Mouse (Mus musculus) right cerebral cortex, postnatal 4 days (tissue): Measurements from ENCODE around the gene Lrrc41.

Experiments
- DNase-seq: peaks from one replicate; pipeline ENCODE4 v3.0.0-alpha.2; 2022

Lrrc41 gene

DNA sequence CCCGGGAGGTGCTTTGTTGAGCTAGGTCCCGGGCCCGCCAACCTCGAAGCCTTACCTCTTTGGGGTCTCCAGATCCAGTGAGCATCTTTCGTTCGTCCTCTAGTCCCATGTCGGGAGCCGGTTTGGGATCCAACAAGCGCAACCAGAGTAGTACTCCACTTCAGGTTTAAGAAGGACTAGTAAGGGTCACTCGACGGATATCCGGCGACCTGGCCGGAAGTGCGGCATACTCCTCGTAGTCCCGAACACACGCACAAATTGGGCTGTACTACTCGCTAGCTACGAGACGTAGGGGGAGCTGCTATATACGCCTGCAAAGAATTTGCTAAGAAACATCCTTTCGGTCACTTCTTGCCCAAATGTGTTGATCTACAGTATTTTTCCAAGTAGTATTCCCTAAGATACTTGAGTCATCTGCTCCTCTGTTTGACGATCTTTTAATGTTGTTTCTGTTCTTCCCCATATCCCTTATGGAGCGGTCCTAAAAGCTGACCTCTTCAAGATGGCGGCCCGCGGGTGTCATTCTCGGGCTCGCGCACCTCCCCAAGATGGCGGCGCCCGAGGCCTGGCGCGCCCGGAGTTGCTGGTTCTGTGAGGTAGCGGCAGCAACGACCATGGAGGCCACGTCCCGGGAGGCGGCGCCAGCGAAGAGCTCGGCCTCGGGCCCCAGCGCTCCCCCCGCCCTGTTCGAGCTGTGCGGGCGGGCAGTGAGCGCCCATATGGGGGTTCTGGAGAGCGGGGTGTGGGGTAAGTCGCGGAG is at the start of gene Lrrc41, which contains the start of gene Uqcrh:
Lrrc41 (plus strand) TSS at position 409 of the 760 bp plus-strand sequence.
Uqcrh (minus strand) TSS at position 211 of the 760 bp plus-strand sequence.
- DNase-seq, result peak; percentile 95

DNA sequence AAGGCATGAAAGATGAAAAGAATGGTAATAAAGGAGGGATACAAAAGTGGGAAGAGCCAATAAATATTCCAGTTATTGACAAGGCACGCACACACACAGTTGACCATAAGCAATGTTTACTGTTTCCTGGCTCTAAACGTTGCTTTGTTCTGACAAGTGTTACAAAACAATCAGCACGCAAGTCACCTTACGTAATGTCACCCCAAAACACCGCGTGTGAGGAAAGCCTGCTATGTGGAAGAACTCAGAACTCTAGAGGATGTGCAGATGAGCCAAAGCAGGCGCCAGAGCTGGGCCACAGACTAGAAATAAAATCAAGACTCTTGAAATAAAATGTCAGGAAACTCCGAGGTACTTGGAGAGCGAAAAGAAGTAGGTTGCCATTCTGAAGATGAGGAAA is 42.2 kb upstream of the Lrrc41 start:
- DNase-seq, result no peak

DNA sequence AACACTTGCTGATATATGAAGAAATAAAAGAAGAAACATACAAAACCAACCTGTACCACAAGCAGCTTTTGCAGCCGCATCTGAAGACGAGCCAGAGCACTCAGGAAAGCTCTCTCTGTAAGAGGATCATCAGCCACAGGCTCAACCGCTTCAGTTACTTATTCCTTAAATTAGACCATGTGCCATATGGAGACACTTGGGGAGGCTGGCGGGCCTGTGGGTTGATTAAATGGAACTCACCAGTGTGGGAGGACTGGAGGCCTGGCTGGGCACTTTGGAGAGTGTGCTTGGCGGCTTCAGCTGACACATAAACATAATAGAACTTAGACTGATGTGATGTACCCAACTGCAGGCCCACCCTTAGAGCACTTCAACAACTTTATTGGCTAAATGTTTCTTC is 41.7 kb upstream of the Lrrc41 start:
- no peak for DNase-seq

DNA sequence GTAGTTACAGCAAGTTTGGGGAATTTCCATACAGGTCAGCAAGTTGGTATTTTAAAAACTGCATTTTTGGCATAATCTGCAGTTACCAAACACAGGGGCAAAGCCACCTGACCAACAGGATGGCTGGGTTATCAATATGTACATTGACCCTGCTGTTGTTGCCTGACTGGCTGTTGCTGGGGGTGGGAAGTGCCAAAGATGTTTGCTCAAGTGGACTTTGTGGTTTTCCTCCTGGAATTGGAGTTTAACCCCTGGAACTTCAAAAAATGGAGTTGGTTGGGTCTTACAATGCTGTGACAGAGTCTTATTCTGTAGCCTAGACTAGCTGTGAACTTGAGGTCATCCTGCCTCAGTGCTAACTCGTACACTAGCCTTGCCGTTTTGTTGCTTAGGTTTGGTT is 34.6 kb upstream of the Lrrc41 start:
- no peak for DNase-seq

DNA sequence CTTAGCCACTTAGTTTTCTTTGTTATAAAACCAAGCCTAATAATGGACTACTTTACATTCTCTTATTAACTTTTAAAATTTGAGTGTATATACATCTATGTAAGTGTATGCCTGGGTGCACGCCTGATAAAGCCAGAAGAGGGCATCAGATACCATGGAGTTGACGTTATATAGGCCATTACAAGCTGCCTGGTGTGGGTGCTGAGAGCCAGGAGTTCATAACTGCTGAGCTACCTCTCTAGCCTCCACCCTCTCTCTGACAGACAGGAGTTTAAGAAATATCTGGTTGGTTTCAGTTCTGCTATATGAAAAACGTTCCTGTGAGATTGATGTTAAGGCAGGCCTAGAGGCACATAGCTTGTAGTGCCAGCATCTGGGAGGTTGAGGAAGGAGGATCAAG is 32.9 kb upstream of the Lrrc41 start:
- DNase-seq, result no peak

DNA sequence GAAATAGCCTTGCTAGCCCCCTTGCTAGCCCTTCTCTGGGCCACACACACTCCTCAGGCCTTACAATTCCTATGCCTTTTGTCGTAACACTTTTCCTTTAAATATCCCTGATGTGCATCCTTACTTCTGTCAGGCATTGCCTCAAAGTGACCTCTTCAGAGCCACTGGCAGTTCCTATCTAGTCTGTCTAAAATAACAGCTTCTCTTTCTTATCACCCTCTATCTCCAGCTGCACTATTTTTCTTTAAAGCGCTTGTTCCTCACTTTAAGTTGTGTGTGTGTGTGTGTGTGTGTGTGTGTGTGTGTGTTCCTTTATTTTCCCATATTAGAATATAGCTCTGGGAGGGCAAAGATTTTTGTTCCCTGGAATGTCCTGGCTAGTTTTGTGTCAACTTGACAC is 28.5 kb upstream of the Lrrc41 start:
- DNase-seq, result no peak

DNA sequence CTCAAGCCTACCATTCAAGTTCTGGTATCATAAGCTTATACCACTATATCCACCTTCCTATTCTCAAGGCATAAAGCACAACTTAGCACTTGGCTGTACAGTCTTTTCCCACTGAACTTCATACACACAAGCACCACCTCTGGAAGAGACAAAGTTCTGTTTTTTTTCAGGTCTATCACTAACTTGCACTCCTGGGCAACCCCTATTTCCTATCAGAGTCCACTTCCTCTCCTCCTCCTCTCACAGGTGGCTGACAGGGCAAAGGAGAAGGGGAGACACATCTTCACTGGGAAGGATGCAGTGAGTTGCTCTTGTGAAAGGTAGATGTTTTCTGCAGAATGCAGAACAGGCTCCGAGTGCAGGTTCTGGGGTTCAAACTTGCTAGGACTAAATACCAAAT is 27.4 kb upstream of the Lrrc41 start:
- no peak for DNase-seq

DNA sequence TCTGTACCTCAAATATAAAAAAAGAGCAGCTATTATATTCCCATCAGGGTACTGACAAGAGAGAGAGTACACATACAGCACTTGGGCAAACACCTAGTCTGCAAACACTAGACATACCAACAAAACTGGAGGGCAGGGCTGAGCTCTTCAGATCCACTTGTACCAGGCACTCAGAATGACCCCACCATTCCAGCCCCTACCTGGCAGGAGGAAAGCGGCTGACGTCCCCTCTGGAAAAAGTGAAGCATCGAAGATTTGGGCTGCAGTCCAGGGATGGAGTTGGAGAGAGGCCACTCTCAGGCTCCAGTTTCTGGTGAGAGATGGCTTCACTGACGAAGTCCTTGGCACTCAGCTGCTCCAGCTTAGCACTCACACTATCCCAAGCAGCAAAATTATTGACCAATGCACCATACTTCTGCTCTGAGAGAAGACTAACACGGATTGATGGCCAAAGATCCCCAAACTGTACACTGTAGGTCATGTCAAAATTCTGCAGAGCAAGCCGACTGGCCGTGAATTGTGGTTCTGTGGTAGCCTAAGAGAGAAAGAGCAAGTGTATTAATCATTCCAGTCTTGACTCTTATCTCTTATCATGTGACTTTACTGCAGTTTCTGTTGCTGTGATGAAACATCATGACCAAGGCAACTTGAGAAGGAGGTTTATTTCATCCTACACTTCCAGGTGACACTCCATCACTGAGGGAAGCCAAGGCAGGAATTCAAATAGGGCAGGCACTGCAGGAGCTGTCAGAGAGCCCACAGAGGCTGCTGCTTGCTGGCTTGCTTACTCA is 26.7 kb upstream of the Lrrc41 start:
- DNase-seq, result no peak

DNA sequence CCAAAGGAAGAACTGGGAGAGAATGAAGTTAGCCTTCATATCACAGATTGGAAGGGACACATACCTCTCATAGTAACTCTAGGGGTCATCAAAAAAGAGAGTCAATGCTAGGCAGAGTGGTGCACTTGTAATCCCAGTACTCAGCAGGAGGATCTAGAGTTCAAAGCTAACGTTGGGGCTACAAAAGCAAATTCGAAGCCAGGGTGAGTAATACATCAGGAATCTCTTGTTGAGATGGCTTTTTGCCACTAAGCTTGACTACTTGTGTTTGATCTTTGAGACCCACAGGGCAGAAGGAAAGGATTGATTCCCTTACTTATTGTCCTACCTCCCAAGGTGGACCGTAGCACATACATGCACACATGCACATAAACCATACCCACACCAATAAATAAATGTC is 25.9 kb upstream of the Lrrc41 start:
- DNase-seq, result no peak

DNA sequence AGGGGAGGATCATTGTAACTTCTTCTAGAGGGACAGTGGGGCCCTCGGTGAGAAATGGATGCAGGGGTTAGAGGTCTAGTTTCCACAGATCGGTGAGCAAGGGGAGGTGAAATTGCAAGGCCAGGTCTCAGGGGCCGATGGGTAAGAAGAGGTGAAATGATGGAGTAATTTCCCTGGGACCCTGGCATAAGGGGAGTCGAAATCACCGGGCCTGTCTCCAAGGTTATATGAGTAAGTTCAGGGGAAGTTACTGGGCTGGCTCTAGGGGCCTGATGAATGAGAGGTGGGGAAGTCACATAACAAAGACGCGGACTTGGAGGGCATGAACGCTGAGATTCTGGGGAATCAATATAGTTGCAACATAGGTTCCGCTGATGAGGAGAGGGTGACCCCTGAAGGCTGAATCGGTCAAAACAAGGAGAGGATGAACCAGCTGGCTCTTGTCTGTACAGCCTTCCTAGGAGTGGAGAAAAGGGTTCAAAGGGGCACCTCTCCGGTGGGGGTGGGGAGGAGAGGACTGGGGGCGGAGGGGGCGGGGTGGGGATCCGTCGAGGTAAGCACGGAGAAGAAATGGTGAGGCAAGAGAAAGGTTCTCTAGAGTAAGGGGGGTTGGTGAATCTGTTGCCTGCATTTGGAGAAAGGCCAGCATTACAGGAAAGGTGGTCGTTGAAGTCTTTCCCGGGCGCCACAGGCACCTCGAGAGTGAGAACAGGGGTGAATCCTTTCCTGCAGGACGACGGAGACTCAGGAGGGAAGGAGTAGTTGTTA is 22.4 kb upstream of the Lrrc41 start:
- peak; percentile 11 for DNase-seq

DNA sequence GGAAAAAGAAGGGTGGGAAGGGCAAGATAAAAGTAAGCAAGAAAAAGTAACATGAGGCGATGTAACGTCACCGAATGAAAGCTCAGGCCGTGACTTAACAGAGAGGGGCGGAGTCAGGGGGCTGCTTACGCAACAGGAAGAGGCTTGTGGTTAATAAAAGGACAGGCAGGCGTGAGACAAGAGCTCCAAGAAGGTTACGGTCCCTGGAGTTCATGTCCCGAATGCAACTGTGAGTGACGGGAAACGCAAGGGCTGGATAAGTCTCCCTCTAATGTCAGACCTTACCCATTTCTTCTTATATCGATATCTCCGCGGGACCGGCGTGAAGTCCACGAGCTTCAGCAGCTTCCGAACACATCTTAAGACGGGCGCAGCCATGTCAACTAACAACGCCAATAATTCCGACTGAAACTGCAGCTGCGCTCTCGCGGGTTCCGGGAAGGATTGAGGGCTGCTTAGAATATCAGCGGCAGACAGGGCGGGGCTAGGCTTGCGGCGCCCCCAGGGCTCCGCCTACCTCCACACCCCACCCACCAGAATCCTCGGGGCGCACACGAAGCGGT is 21.6 kb upstream of the Lrrc41 start, which contains the start of gene Nsun4:
Nsun4 (minus strand) TSS at position 478 of the 563 bp plus-strand sequence.
- peak; percentile 81 for DNase-seq

DNA sequence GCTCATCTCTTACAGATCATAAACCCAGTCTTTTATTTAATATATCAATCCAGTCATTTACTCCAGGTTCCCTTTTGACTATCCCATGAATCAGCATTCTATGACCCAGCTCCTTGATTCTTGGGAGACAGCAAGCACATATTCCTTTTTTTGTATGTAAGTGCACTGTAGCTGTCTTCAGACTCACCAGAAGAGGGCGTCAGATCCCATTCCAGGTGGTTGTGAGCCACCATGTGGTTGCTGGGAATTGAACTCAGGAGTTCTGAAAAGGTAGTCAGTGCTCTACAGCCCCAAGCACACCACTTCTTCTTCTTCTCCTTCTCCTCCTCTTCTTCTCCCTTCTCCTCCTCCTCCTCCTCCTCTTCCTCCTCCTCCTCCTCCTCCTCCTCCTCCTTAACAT is 17.5 kb upstream of the Lrrc41 start:
- no peak for DNase-seq

DNA sequence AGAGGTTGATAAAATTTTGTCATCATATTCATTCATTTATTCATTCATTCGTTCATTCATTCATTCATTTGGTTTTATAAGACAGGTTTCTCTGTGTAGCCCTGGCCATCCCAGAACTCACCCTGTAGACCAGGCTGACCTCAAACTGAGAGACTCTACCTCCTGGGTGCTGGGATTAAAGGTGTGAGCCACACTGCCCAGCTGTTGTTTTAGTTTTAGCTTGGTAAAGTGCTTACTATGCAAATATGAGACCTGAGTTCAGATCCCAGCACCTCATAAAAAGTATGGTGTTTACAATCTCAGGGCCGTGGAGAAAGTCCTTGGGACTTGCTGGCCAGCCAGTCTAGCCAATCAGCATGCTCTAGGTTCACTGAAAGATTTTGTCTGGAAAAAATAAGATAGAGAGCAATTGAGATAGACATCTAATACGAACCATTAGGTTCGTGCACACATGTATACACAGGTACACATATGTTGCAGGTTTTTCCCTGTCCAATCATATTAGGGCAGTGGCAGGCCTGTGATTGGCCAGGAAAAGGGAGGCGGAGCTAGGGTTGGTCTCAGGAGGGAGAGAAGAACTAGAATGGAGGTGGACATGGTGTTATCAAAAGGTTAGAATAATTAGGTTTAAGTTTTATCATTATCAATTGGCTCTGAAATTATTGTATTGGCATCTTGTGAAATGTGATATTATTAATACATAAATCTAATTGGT is 15.9 kb upstream of the Lrrc41 start:
- no peak for DNase-seq

DNA sequence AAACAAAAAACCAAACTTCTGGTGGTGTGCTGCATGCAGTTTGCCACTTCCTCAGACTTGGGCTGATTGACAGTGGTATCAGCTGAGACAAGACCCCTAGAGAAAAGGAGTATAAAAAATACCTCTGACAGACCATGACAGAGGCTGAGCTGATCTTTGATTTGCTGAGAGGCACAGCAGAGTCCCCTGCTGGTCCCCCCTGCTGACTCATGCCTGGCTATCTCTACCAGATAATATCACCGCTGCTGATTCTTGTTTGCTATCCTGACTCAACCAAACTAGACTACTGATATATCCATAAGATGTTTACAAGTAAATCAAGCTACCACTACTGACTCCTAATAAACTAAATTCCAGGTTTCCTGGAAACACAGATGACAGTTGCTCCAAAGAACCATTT is 11.2 kb upstream of the Lrrc41 start:
- DNase-seq, result no peak

DNA sequence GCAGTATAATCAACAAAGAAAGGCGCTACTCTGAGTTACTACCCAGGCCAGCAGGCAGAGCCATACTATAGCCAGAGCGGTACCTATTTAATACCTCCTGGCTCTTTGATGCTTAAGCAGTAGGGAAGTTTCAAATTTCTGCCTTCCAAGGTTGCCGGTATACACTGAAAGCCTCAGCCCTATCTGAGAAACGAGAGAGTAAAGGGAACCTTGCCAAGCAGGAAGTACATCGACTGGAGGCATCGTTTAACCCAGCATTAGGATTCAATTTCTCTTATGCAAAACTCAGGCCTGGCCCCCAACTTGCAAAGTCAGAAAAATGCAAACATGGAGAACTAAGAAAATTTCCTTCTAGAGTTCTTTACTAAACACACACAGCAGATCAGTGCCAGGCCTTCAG is 5.0 kb upstream of the Lrrc41 start:
- DNase-seq, result no peak

DNA sequence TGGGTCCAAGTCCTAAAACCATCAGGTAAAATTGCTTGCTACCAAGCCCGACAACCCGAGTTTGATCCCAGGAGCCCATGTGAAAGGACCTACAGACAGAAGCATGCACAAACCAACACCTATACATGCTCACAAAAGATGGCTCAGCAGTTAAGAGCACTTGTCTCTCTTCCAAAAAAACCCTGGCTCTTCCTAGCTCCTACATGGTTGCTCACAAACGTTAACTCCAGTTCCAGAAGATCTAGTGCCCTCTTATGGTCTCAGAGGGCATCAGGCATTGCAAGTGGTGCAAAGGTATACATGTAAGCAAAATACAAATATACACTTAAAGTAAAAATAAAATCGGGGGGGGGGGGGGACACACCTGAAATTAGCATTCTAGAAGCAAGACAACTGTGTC is 1.9 kb upstream of the Lrrc41 start:
- no peak for DNase-seq

DNA sequence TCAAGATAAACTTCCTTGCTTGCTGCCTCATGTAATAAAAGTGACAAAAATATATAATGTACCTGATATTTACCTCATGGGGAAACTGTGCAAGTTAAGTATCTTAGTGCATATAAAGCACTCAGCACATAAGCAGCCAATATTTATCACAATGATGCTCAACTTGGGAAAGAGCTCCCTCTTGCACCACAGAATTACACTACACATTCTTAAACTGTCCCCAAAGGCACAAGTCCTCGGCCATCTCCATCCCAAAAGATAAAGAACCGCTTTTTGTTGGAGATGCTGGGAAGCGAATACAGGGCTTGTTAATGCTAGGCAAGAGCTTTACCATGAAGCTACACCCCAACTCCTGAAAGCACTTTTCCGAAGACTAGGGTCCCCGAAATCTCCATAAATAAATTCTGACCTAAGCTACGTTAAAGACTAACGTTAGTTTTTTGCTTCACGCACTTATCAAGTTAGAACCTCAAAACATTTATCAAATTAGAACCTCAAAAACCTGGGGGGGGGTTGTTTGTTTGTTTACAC is 859 bp upstream of the Lrrc41 start:
- DNase-seq, result no peak

DNA sequence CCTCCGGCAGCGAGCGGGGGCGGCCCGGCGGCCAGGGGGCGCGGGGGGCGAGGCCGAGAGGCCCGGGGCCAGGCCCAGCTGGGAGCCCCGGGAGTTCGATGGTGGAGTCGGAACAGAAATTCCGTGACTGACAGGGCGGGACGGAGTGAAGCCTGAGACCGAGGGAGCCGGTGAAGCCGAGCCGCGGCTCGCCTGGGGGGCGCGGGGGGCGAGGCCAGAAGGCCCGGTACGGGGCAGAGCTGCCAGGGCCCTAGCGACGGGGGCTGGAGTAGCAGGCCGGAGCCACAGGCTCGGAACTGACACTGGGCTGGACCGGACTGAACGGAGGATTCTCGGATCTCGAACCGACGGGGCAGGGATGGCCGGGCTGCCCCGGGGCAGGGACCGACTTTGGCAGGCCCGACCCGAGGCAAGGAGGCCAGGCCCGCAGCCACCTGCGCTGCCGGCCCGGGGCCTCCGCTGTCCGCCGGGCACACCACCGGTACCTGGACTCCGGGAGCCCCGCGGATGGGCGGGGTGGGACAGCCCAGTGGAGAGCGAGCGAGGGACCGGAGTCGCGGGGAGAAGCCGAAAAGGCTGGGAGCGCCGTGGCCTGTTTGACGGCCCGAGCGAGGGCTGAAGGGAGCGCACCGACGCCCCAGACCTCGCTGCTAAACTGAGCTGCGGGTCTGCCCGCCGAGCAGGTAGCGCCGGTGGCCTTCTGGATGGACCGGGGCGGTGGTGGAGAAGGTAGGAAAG is 731 bp downstream of the Lrrc41 start:
- peak; percentile 68 for DNase-seq

DNA sequence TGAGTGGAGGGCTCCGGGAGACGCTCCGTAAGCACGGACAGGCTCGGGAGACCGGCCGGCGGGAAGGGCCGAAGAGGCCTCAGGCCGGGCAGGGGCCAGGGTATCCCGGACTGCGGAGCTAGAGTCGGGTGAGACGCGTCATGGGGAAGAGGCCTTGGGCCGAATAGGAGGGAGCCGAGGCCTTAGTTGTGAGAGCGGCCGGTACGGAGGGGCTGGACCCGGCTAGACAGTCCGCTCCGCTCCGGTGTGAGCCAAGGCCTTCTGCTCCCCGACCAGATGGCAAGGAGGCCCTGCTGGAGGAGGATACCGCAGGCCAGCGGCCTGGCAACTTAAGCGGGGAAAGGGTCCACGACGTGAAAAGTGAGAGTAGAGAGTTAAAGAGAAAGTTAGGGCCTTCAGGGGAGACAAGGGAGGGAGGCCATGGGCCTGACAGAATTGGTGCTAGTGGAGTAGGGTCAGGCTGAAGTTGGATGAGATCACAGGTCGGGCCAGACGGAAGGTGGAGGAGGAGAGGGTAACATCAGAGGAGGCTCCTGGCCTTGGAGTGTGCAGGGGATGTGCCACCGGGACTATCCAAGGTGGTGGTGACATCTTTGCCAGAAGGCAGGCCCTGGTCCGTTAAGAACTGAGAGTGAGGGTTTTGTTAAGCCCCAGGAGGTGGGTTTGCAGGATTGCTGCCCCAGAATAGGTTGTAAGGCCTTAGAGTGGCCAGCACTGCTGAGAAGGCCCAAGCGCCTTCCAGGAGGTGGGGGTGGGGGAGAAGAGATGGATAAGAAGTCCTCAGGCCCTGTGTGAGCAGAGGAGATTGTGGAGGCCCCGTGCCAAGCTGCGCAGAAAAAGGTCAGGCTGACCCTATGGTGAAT is 1.5 kb downstream of the Lrrc41 start:
- DNase-seq, result peak; percentile 32
